ENCODE assay signal across 8 mouse cellular contexts in the genomic region with DNA sequence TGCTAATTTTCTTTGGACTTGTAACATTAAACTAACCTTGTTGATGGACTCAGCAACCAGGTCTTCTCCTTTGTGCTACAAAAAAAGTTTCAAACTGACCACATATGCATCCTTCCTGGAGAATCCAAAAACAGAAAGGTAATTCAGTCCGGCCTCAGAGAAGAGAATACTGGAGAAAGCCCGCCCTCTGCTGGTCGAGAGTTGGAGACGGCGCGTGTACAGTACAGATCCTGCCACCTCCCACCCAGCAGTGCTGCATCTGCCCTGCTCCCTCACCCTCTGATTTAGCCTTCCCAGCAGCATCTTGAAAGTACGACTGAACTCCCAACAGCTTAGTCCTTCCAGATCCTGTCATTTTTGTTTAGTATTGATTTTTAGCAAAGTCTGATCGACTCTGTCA. TPM values are rescaled to one million over a fixed set of nuclear protein-coding genes. Genes with fewer than 3 reads are reported as not detected.
A peak's percentile ranks its signal among the peaks of the same experiment; 100 is the strongest.
DNase-seq lines count a peak whose midpoint lies in the region; ATAC-seq and TF ChIP-seq lines count a peak whose summit lies in the region.

No protein-coding gene starts in this region.

- no peaks in the 10 kb centered on the region for H3K9me3 ChIP-seq in embryonic facial prominence, embryonic 10.5 days
- H3K9me3 ChIP-seq in kidney, postnatal 0 days (replicated peaks; ENCODE audit: low read length), result no peaks in the 10 kb centered on the region
- H3K9me3 ChIP-seq in liver, embryonic 11.5 days (ENCODE audit: control insufficient read depth, low read length), result no peaks in the 10 kb centered on the region

- no peak overlapping the region for H3K4me2 ChIP-seq in kidney, postnatal 0 days (ENCODE audit: low read length)
- no peak overlapping the region for H3K4me2 ChIP-seq in liver, embryonic 11.5 days

- no peaks in the 10 kb centered on the region for H3K36me3 ChIP-seq in embryonic facial prominence, embryonic 10.5 days (replicated peaks)
- H3K36me3 ChIP-seq in kidney, postnatal 0 days (ENCODE audit: insufficient read depth, low read length), result no peaks in the 10 kb centered on the region
- H3K36me3 ChIP-seq in liver, embryonic 11.5 days (ENCODE audit: control insufficient read depth, insufficient read depth, low read length), result no peaks in the 10 kb centered on the region
- no peaks in the 10 kb centered on the region for H3K36me3 ChIP-seq in splenic B cell, adult 2 months (ENCODE audit: control insufficient read depth, insufficient read depth, low read length, poor library complexity, severe bottlenecking)

- peak; percentile 82; the same call in 1 of the 2 replicates for ATAC-seq in kidney, postnatal 0 days (replicated peaks; ENCODE audit: low FRiP score, low read depth)
- ATAC-seq in liver, embryonic 11.5 days (replicated peaks; ENCODE audit: low FRiP score), result peak; percentile 69

- no peak overlapping the region for H3K9ac ChIP-seq in kidney, postnatal 0 days (ENCODE audit: low read depth, low read length)
- no peak overlapping the region for H3K9ac ChIP-seq in liver, embryonic 11.5 days (ENCODE audit: low read depth, low read length)

- no peaks in the 10 kb centered on the region for H3K27me3 ChIP-seq in embryonic facial prominence, embryonic 10.5 days (replicated peaks; ENCODE audit: low read depth, poor library complexity, severe bottlenecking)
- H3K27me3 ChIP-seq in kidney, postnatal 0 days (ENCODE audit: insufficient read depth, low read length), result no peaks in the 10 kb centered on the region
- H3K27me3 ChIP-seq in liver, embryonic 11.5 days (replicated peaks; ENCODE audit: control insufficient read depth, insufficient read depth, low read length), result no peaks in the 10 kb centered on the region
- H3K27me3 ChIP-seq in splenic B cell, adult 2 months (ENCODE audit: control insufficient read depth, insufficient read depth, low read length, poor library complexity, severe bottlenecking), result no peaks in the 10 kb centered on the region

- H3K4me1 ChIP-seq in embryonic facial prominence, embryonic 10.5 days, result no peaks in the 10 kb centered on the region
- no peaks in the 10 kb centered on the region for H3K4me1 ChIP-seq in kidney, postnatal 0 days (replicated peaks; ENCODE audit: insufficient read depth, low read length)
- no peaks in the 10 kb centered on the region for H3K4me1 ChIP-seq in liver, embryonic 11.5 days (replicated peaks; ENCODE audit: control insufficient read depth, insufficient read depth, low read length)

- WGBS in embryonic facial prominence, embryonic 10.5 days, result 8% methylated on average over 8 of the region's 8 CpGs
- 7% methylated on average over 8 of the region's 8 CpGs for WGBS in kidney, postnatal 0 days
- WGBS in liver, embryonic 11.5 days, result 8% methylated on average over 8 of the region's 8 CpGs

- TF ChIP-seq CTCF in kidney, postnatal 0 days (IDR thresholded peaks at IDR 0.05; ENCODE audit: low read depth), result peak; percentile 80

- H3K4me3 ChIP-seq in embryonic facial prominence, embryonic 10.5 days, result no peak overlapping the region
- no peak overlapping the region for H3K4me3 ChIP-seq in kidney, postnatal 0 days (replicated peaks; ENCODE audit: low read depth, low read length)
- H3K4me3 ChIP-seq in liver, embryonic 11.5 days (ENCODE audit: low read depth, low read length), result no peak overlapping the region

- H3K27ac ChIP-seq in embryonic facial prominence, embryonic 10.5 days (replicated peaks), result no peak overlapping the region
- H3K27ac ChIP-seq in kidney, postnatal 0 days, result no peak overlapping the region
- H3K27ac ChIP-seq in liver, embryonic 11.5 days (ENCODE audit: low read depth, low read length), result no peak overlapping the region

- peak; percentile 71 for DNase-seq in A20 (ENCODE audit: low read depth, low spot score)
- DNase-seq in adrenal gland, postnatal 25 days, result peak; percentile 74
- DNase-seq in embryonic facial prominence, embryonic 10.5 days (ENCODE audit: low spot score), result peak; percentile 76
- peak; percentile 10 to 61 for DNase-seq in heart, adult 9 months (ENCODE audit: low spot score in 2 of 2)
- DNase-seq in kidney, postnatal 0 days (ENCODE audit: low spot score), result peak; percentile 82
- no peak for DNase-seq in liver, embryonic 11.5 days (ENCODE audit: low spot score)
- peak; percentile 24 to 62 for DNase-seq in natural killer cell, adult 2 months (ENCODE audit: low spot score in 2 of 2)
- DNase-seq in splenic B cell, adult 2 months (ENCODE audit: low read depth, low spot score), result peak; percentile 77

RNA-seq across cellular contexts. Expression of a gene that starts 9.4 kb away (rescaled TPM):
- 7.9 and 9.5 TPM in 2 replicates for total RNA-seq in adrenal gland, postnatal 25 days (2021)
- 20.5 and 23.0 TPM in 2 replicates for polyA plus RNA-seq in embryonic facial prominence, embryonic 10.5 days (2016; fragmentation: Nextera tagmentation; extraction: Ambion mirVana)
- 10.4 and 10.7 TPM in 2 replicates for polyA plus RNA-seq in kidney, postnatal 0 days (2015; fragmentation: Nextera tagmentation; extraction: Ambion mirVana)
- 19.5 and 20.9 TPM in 2 replicates for polyA plus RNA-seq in liver, embryonic 11.5 days (2014; fragmentation: Nextera tagmentation; extraction: Ambion mirVana)

RNA-seq across cellular contexts. Expression of a gene that starts 15.8 kb away (rescaled TPM):
- total RNA-seq in adrenal gland, postnatal 25 days (2021), result not detected in 2 replicates
- not detected in 2 replicates for polyA plus RNA-seq in embryonic facial prominence, embryonic 10.5 days (2016; fragmentation: Nextera tagmentation; extraction: Ambion mirVana)
- not detected in 2 replicates for polyA plus RNA-seq in kidney, postnatal 0 days (2015; fragmentation: Nextera tagmentation; extraction: Ambion mirVana)
- polyA plus RNA-seq in liver, embryonic 11.5 days (2014; fragmentation: Nextera tagmentation; extraction: Ambion mirVana), result not detected in 2 replicates
